Mouse (Mus musculus): ENCODE data around the gene Nsun7.

Gene Nsun7

DNA sequence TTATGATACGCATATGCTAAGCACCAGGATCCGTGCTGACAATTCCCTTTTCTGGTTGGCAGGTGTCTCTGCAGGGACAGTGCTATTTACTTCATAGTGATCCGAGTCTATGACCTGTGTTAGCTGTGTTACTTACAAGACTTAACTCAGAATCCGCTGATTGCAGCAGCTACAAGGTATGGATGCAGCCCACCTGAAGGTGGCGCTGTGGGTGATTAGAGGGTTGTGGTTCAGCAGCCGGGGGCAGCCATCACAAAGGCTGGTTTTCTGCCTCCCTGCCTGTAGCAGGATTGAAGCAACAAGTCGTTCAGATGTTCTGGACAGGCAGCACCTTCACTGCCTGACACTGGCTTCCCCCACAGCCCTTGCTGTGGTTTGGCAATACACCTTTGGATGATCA, 78.9 kb downstream of the Nsun7 start:
- peak; percentile 20 for DNase-seq

DNA sequence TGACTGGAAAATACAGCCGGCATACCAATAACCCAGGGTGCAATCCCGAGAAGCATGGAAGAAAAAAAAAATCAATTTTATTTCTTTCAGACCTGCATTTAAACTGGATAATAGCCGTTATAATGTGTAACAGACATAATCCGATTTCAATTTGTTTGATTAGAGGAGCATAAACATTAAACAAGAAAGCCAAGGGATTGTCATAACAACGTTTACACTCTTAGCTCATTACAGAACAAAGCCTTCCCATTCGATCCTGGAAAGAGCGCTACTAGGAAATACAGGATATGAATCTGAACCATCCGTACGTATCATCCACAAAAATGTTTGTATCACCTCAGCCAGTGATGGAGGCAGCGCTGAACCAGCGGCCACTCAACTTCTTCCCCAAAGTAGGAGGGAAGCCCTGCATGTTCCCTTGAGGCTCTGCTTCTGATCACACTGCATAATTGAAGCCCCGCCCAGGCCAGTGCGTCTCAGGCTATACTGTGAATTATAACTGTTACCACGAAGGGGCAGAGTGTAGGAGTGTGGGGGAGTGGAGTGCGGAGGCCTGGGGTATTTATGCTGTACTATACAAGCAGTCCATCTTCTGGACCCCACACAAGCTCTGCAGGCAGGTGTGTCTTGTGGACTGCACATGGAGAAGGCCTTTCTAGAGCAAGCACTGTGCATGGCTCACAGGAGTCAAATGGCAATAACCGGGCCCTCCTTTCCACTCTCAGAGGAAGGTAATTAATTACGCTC, 80.8 kb downstream of the Nsun7 start:
- no peak for DNase-seq

DNA sequence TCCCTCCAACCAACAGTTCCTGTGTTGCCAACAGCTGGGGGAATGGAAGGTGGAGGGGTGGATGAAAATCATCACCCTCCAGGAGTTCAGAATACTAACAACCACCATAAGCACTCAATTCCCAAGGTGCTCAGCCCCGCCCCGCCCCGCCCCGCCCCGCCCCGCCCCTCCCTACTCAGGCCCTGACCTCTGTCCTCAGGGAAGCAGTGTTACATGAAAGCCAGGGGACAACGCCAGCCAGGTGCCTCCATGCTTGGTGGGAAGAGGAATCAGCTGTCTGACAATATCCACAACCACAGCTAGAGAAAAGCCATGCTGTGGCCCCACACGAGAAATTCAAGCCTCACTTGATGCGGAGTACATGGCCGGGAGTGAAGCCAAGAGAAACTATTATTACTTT, 82.2 kb downstream of the Nsun7 start:
- DNase-seq, result no peak

DNA sequence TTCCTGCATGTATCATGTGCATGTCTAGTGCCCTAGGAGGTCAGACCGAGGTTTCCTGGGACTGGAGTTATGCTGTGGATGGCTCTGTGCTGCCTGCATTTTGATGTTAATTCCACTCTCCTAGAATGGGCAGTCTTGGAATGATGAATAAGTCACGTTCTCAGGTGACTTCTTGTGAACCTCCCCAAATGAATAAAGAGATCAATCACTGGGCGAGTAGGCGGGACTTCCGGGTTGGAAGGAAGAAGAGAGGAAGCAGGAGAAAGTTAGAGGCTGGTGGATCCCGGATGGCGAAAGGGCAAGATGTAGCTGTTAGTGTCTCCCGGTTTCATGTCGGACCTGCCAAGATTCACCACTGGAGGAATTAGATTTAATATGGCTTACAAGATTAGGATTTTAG, 82.6 kb downstream of the Nsun7 start:
- DNase-seq, result no peak

DNA sequence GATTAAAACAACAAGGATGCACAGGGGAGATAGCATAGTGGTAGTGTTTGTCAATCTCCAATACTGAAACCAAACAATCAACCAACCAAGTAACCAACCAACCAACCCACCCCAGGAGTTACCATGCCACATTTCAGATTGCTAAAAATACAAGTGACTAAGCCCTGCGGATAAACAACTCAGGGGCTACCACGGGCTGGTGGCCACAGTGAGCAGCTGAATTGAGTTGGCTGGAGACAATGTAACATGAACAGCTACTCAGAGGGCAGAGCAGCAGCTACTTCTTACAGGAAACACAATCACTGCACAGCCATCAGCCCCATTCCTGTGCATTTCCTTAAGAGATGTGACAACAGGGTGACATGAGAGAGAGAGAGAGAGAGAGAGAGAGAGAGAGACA, 84.5 kb downstream of the Nsun7 start:
- DNase-seq, result no peak

DNA sequence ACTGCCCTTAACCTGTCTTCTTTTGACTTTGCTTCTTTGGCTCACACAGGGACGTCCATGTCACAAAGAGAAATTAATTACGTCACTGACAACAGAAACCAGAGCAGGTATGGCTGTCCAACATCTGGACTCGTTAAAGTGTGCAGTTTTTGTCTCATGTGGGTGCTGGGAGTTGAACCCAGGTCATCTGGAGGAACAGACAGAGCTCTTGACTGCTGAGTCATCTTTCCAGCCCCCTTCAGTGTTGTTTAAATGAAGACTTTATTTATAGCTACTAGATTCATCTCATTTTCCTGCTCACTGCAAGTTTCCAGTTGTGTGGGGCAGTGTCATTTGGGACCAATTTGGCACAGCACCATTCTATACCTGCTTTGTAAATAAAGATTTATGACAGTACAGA, 85.4 kb downstream of the Nsun7 start:
- no peak for DNase-seq

DNA sequence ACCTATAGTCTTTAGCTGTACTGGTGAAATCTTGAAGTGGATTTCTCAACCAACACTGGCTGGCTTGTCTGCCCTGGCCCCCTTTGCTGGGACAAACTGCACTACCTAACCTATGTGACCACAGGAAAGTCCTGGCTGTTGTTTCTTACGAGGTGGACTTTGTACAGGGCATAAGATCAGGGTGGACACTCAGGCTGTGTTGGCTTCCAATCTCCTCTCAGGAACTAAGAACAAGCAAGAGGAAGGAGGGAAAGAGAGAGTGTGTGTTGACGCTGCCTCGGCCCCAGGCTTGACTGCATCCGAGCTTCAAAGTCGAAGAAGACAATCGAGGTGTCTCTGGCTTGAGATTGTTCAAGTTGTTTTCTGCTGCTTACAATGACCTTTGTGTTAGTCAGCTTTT, 87.1 kb downstream of the Nsun7 start:
- DNase-seq, result no peak

All from cerebellum, adult 9-11 months (tissue).